Mouse (Mus musculus): ENCODE data around the gene Tgoln1. TPM values are rescaled to one million over a fixed set of nuclear protein-coding genes. Genes with fewer than 3 reads are reported as not detected.

Tgoln1 gene
- polyA plus RNA-seq, 1 experiment from 2014 or later, result 13.1 TPM

DNA sequence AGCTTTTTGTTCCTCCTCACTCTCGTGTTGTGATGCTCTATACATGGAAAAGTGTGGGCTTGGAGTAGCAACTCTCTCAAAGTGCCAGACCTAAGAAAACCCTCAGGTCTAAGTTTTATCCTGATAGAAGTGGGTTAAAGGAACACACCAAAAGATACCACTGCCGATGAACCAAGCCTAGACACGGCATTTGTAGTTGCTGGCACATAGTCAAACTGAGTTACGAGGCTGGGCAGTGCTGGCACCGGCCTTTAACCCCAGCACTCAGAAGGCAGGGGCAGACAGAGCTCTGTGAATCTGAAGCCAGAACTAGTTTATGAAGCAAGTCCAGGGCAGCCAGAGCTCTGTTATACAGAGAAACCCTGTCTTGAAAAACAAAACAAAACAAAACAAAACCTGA, 9.1 kb downstream of the Tgoln1 start:
- no peaks in the 10 kb centered on the region for H3K27me3 ChIP-seq
- ATAC-seq (ENCODE audit: insufficient read depth), result no peak
- H3K4me3 ChIP-seq (replicated peaks), result no peak overlapping the region
- H3K9me3 ChIP-seq (replicated peaks), result no peaks in the 10 kb centered on the region
- 80% methylated on average over 5 of the region's 5 CpGs for WGBS (ENCODE audit: insufficient replicate concordance)
- no peak overlapping the region for H3K27ac ChIP-seq (replicated peaks)
- peaks cover 76% of the 10 kb centered on the region for H3K36me3 ChIP-seq (replicated peaks)
- no peaks in the 10 kb centered on the region for H3K4me1 ChIP-seq (replicated peaks)
- H3K9ac ChIP-seq, result no peak overlapping the region
- no peak overlapping the region for H3K4me2 ChIP-seq

DNA sequence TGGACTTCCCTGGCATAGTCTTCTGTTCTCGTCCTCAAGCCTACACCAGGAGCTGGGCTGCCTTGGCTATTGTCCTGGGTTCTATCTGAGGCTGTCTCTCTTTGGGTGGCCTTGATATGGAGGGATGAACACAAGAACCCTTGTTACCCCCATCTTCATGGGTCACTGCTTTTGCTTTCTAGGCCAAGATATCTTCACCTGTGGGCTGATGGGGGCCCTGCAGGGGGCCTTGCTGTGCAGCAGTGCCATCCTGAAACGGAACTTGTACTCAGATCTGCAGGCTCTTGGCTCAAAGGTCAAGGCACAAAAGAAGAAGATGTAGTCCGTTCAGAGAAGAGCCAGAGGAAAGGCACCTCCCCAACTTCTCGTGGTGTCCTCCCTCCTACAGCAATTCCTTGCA, 9.7 kb downstream of the Tgoln1 start:
- Histone ChIP-seq H3K4me1 (replicated peaks) (no peaks in the 10 kb centered on the region), H3K9me3 (replicated peaks) (no peaks in the 10 kb centered on the region), H3K27me3 (no peaks in the 10 kb centered on the region), H3K36me3 (replicated peaks) (peaks cover 73% of the 10 kb centered on the region), H3K27ac (replicated peaks) (no peak overlapping the region), H3K4me3 (replicated peaks) (no peak overlapping the region), H3K9ac (no peak overlapping the region), H3K4me2 (no peak overlapping the region)
- 65% methylated on average over 4 of the region's 4 CpGs for WGBS (ENCODE audit: insufficient replicate concordance)
- ATAC-seq (ENCODE audit: insufficient read depth), result no peak

DNA sequence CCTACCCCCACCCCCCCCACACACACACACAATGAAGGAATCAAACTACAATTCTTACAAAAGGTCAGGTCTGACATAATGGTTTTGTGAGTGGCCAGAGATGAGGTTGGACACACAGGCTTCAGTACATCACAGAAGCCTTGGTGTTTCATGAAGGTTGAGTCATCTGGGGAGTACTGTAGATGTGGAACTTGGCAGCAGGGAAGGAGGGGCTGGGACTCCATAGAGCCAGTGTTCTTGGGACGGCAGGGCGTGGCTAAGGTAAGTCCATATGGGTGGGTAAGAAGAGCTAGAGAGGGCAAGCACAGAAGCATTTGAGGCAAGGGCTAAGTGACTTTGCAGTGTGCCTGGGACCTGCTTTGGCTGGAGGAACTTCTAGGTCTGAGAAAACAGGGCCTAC, 12.7 kb downstream of the Tgoln1 start:
- 81% methylated on average over 2 of the region's 2 CpGs for WGBS (ENCODE audit: insufficient replicate concordance)
- Histone ChIP-seq H3K4me1 (replicated peaks) (peaks cover 7% of the 10 kb centered on the region), H3K4me2 (no peak overlapping the region), H3K4me3 (replicated peaks) (no peak overlapping the region), H3K36me3 (replicated peaks) (peaks cover 45% of the 10 kb centered on the region), H3K9me3 (replicated peaks) (no peaks in the 10 kb centered on the region), H3K27me3 (no peaks in the 10 kb centered on the region), H3K27ac (replicated peaks) (no peak overlapping the region), H3K9ac (no peak overlapping the region)
- ATAC-seq (ENCODE audit: insufficient read depth), result no peak

DNA sequence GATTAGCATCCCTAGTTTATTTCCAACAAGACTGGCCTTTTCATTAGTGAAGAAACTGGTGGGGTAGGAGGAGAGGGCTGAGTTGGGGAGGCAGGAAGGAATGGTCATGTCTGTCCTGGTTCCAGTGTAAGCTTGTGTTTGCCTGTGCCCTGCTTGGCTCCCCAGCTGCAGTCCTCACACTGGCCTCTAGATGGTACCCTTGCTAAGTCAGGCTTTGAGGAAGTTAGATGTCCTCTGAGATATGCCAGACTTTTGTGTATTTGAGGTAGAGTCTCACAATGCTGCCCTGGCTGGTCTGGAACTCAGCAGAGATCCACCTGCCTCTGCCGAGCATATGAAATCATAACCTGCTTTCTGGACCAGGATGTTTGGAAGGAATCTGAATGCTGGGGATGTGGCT, 15.1 kb downstream of the Tgoln1 start:
- H3K27me3 ChIP-seq, result no peaks in the 10 kb centered on the region
- peaks cover 29% of the 10 kb centered on the region for H3K4me1 ChIP-seq (replicated peaks)
- no peak overlapping the region for H3K27ac ChIP-seq (replicated peaks)
- no peaks in the 10 kb centered on the region for H3K9me3 ChIP-seq (replicated peaks)
- no peak for ATAC-seq (ENCODE audit: insufficient read depth)
- H3K36me3 ChIP-seq (replicated peaks), result peaks cover 27% of the 10 kb centered on the region
- H3K4me3 ChIP-seq (replicated peaks), result no peak overlapping the region
- no peak overlapping the region for H3K9ac ChIP-seq
- 4% methylated on average over 1 of the region's 1 CpGs for whole genome bisulfite sequencing (ENCODE audit: insufficient replicate concordance)
- no peak overlapping the region for H3K4me2 ChIP-seq

GRCm38 (mm10) chr6:72600771-72601170, 16.0 kb downstream of the Tgoln1 start:
- Histone ChIP-seq H3K4me1 (replicated peaks) (peaks cover 29% of the 10 kb centered on the region), H3K36me3 (replicated peaks) (peaks cover 18% of the 10 kb centered on the region; the same call in 1 of the 2 replicates), H3K9ac (no peak overlapping the region), H3K27me3 (no peaks in the 10 kb centered on the region), H3K9me3 (replicated peaks) (no peaks in the 10 kb centered on the region), H3K4me2 (no peak overlapping the region), H3K4me3 (replicated peaks) (no peak overlapping the region), H3K27ac (replicated peaks) (no peak overlapping the region)
- ATAC-seq (ENCODE audit: insufficient read depth), result no peak
- WGBS (ENCODE audit: insufficient replicate concordance), result 84% methylated on average over 12 of the region's 12 CpGs

- Histone ChIP-seq H3K9me3 (replicated peaks) (no peaks in the 10 kb centered on the region), H3K27me3 (no peaks in the 10 kb centered on the region), H3K4me3 (replicated peaks) (no peak overlapping the region), H3K27ac (replicated peaks) (no peak overlapping the region), H3K4me2 (no peak overlapping the region), H3K9ac (no peak overlapping the region), H3K4me1 (replicated peaks) (peaks cover 29% of the 10 kb centered on the region), H3K36me3 (replicated peaks) (peaks cover 18% of the 10 kb centered on the region; the same call in 1 of the 2 replicates)
- 73% methylated on average over 6 of the region's 6 CpGs for WGBS (ENCODE audit: insufficient replicate concordance)
- ATAC-seq (ENCODE audit: insufficient read depth), result no peak
Measured at GRCm38 (mm10) chr6:72600216-72600615, 16.6 kb downstream of the Tgoln1 start.

DNA sequence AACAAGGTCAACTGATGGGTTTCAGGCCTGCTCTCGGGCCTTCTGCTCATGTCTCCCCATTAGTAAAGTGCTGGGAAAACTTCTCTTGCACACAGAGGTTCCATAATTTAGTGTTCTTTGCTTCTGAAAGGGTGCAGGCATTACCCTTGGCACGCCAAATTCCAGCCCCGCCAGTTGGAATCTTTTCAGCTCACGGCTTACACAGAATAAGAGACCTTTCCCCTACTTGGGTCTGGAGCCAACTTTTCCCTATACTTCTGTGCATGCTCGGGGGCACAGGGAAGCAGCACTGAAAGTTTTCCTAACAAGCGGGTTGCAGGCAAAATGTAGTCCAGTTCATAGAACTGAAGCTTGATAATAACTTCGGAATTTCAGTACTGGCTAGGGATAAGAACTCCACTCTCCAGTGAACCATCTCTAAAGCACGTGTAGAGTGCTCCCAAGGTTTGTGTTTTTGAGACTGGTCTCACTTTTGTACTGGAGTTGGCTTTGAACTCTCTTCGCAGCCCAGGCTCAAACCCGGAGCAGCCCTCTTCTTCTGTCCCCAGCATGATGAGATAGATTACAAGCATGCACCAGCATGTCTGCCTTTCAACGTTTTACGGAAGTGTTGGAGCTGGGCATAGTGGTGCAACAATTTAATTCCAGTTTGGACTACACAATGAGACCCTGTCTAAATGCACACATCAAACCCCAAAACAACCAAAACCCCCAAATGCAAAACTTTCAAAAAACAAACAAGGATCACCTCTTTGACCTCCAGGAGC, 17.8 kb downstream of the Tgoln1 start:
- Histone ChIP-seq H3K27ac (replicated peaks) (peak overlapping the region; percentile 59), H3K9me3 (replicated peaks) (no peaks in the 10 kb centered on the region), H3K4me2 (peak overlapping the region; percentile 93), H3K9ac (peak overlapping the region; percentile 65), H3K36me3 (replicated peaks) (peaks cover 9% of the 10 kb centered on the region; the same call in 1 of the 2 replicates), H3K4me3 (replicated peaks) (peak overlapping the region; percentile 68), H3K4me1 (replicated peaks) (peaks cover 29% of the 10 kb centered on the region), H3K27me3 (no peaks in the 10 kb centered on the region)
- WGBS (ENCODE audit: insufficient replicate concordance), result 28% methylated on average over 12 of the region's 12 CpGs
- peak; percentile 14 for ATAC-seq (ENCODE audit: insufficient read depth)

GRCm38 (mm10) chr6:72597956-72598753, 18.6 kb downstream of the Tgoln1 start, which contains the start of the genes Elmod3 and Retsat:
Gene Elmod3, minus strand, starts transcription at chr6:72598413.
Gene Retsat, plus strand, starts transcription at chr6:72598475.
- no peaks in the 10 kb centered on the region for H3K9me3 ChIP-seq (replicated peaks)
- peak within 1 kb of the TSS; percentile 65 for H3K9ac ChIP-seq
- peak within 1 kb of the TSS; percentile 68 for H3K4me3 ChIP-seq (replicated peaks)
- H3K4me1 ChIP-seq (replicated peaks), result peaks cover 29% of the 10 kb centered on the region
- H3K27me3 ChIP-seq, result no peaks in the 10 kb centered on the region
- WGBS (ENCODE audit: insufficient replicate concordance), result under 1% methylated on average over 38 of the region's 38 CpGs
- peak within 1 kb of the TSS; percentile 93 for H3K4me2 ChIP-seq
- ATAC-seq (ENCODE audit: insufficient read depth), result peak; percentile 83
- peak within 1 kb of the TSS; percentile 59 for H3K27ac ChIP-seq (replicated peaks)
- peaks cover 1% of the 10 kb centered on the region; the same call in 1 of the 2 replicates for H3K36me3 ChIP-seq (replicated peaks)

GRCm38 (mm10) chr6:72597083-72597874, 19.5 kb downstream of the Tgoln1 start:
- peak overlapping the region; percentile 65 for H3K9ac ChIP-seq
- H3K4me2 ChIP-seq, result peak overlapping the region; percentile 93
- no peaks in the 10 kb centered on the region for H3K9me3 ChIP-seq (replicated peaks)
- WGBS (ENCODE audit: insufficient replicate concordance), result 50% methylated on average over 13 of the region's 13 CpGs
- H3K4me1 ChIP-seq (replicated peaks), result peaks cover 29% of the 10 kb centered on the region
- peak overlapping the region; percentile 68 for H3K4me3 ChIP-seq (replicated peaks)
- ATAC-seq (ENCODE audit: insufficient read depth), result no peak
- H3K27me3 ChIP-seq, result no peaks in the 10 kb centered on the region
- H3K27ac ChIP-seq (replicated peaks), result 0 out of 2 replicates have a peak overlapping the region, but pooled peaks have one; percentile 14
- H3K36me3 ChIP-seq (replicated peaks), result no peaks in the 10 kb centered on the region

GRCm38 (mm10) chr6:72593914-72594313, 22.9 kb downstream of the Tgoln1 start:
- Histone ChIP-seq H3K4me1 (replicated peaks) (peaks cover 21% of the 10 kb centered on the region), H3K27ac (replicated peaks) (no peak overlapping the region), H3K27me3 (no peaks in the 10 kb centered on the region), H3K36me3 (replicated peaks) (no peaks in the 10 kb centered on the region), H3K4me2 (no peak overlapping the region), H3K9ac (no peak overlapping the region), H3K4me3 (replicated peaks) (no peak overlapping the region), H3K9me3 (replicated peaks) (no peaks in the 10 kb centered on the region)
- no peak for ATAC-seq (ENCODE audit: insufficient read depth)
- 48% methylated on average over 5 of the region's 5 CpGs for WGBS (ENCODE audit: insufficient replicate concordance)
